ENCODE assay signal across 8 mouse cellular contexts in genomic region chr8:46163870-46164190, GRCm38 (mm10). TPM values are rescaled to one million over a fixed set of nuclear protein-coding genes. Genes with fewer than 3 reads are reported as not detected.
DNase-seq lines count a peak whose midpoint lies in the region; ATAC-seq and TF ChIP-seq lines count a peak whose summit lies in the region.

No protein-coding gene starts in this region.

- H3K27me3 ChIP-seq in cerebellum, adult 2 months (ENCODE audit: control insufficient read depth, insufficient read depth, low read length) = no peaks in the 10 kb centered on the region
- H3K27me3 ChIP-seq in testis, adult 2 months (ENCODE audit: control insufficient read depth, insufficient read depth, low read length) = no peaks in the 10 kb centered on the region
- no peaks in the 10 kb centered on the region for H3K27me3 ChIP-seq in liver, embryonic 12.5 days (replicated peaks)

- no peaks in the 10 kb centered on the region for H3K9me3 ChIP-seq in liver, embryonic 12.5 days (replicated peaks)

- H3K4me1 ChIP-seq in cerebellum, adult 2 months (ENCODE audit: control insufficient read depth, insufficient read depth, low read length) = no peaks in the 10 kb centered on the region
- peaks cover 2% of the 10 kb centered on the region; the same call in 1 of the 2 replicates for H3K4me1 ChIP-seq in testis, adult 2 months (ENCODE audit: control insufficient read depth, insufficient read depth, low read length)
- peaks cover 22% of the 10 kb centered on the region for H3K4me1 ChIP-seq in liver, embryonic 12.5 days

- peak overlapping the region; percentile 72 for H3K4me3 ChIP-seq in cerebellum, adult 2 months (replicated peaks; ENCODE audit: insufficient read depth, low read depth, low read length)
- H3K4me3 ChIP-seq in testis, adult 2 months (ENCODE audit: control insufficient read depth, low read depth, low read length) = peak overlapping the region; percentile 99
- peak overlapping the region; percentile 76 for H3K4me3 ChIP-seq in liver, embryonic 12.5 days

- peak overlapping the region; percentile 89 for H3K27ac ChIP-seq in cerebellum, adult 2 months (ENCODE audit: insufficient read depth, low read length)
- H3K27ac ChIP-seq in testis, adult 2 months (ENCODE audit: control insufficient read depth, insufficient read depth, low read depth, low read length) = peak overlapping the region; percentile 97
- peak overlapping the region; percentile 84 for H3K27ac ChIP-seq in liver, embryonic 12.5 days

- no peak for TF ChIP-seq POLR2A in cerebellum, adult 2 months (IDR thresholded peaks at IDR 0.05; ENCODE audit: borderline replicate concordance, insufficient read depth, low read length)
- no peak for TF ChIP-seq POLR2A in testis, adult 2 months (IDR thresholded peaks at IDR 0.05; ENCODE audit: control insufficient read depth, low read depth, low read length)

- no peak for TF ChIP-seq CTCF in cerebellum, adult 2 months (IDR thresholded peaks at IDR 0.05; ENCODE audit: borderline replicate concordance, insufficient read depth, low read depth, low read length)
- no peak for TF ChIP-seq CTCF in testis, adult 2 months (IDR thresholded peaks at IDR 0.05; ENCODE audit: control insufficient read depth, insufficient read depth, insufficient replicate concordance, low read depth, low read length)

- ATAC-seq in liver, embryonic 12.5 days = no peak; the same call in 1 of the 2 replicates
- ATAC-seq in CD4-positive, CD25-positive, alpha-beta regulatory T cell, adult 4 months = no peak

- WGBS in cerebellum, adult 2 months = under 1% methylated on average over 25 of the region's 25 CpGs
- 2% methylated on average over 24 of the region's 25 CpGs for WGBS in liver, embryonic 12.5 days (ENCODE audit: insufficient replicate concordance)

- no peak for DNase-seq in cerebellum, adult 2 months
- DNase-seq in cerebellum, postnatal 10 days = no peak
- DNase-seq in testis, postnatal 10 days (ENCODE audit: low spot score) = no peak
- DNase-seq in thymus, postnatal 36 days = no peak
- DNase-seq in testis, postnatal 14 days (ENCODE audit: low spot score) = no peak

- H3K9ac ChIP-seq in liver, embryonic 12.5 days = peak overlapping the region; percentile 82

- peak overlapping the region; percentile 76 for H3K4me2 ChIP-seq in liver, embryonic 12.5 days

- H3K36me3 ChIP-seq in testis, adult 2 months (ENCODE audit: control insufficient read depth, insufficient read depth, low read length) = peaks cover 3% of the 10 kb centered on the region
- no peaks in the 10 kb centered on the region for H3K36me3 ChIP-seq in liver, embryonic 12.5 days

RNA-seq across cellular contexts. Expression of gene Snx25, which starts 11.9 kb away (rescaled TPM):
- 35.4 and 36.1 TPM in 2 replicates for polyA plus RNA-seq in cerebellum, adult 2 months (2012; rRNA removed)
- polyA plus RNA-seq in testis, adult 2 months (2012; rRNA removed) = 14.9 and 16.2 TPM in 2 replicates
- polyA plus RNA-seq in liver, embryonic 12.5 days (2016; fragmentation: Nextera tagmentation; extraction: Ambion mirVana) = 5.7 and 6.2 TPM in 2 replicates
- polyA plus RNA-seq in CD4-positive, CD25-positive, alpha-beta regulatory T cell, adult 4 months (2017; shearing (Covaris generic)) = 1 to 10 TPM; 6.0 to 7.5 TPM

RNA-seq across cellular contexts. Expression of gene Cfap97, which starts 12.3 kb away (rescaled TPM):
- 17.4 and 17.5 TPM in 2 replicates for polyA plus RNA-seq in cerebellum, adult 2 months (2012; rRNA removed)
- polyA plus RNA-seq in testis, adult 2 months (2012; rRNA removed) = 78.2 and 91.9 TPM in 2 replicates
- 12.1 and 12.5 TPM in 2 replicates for polyA plus RNA-seq in liver, embryonic 12.5 days (2016; fragmentation: Nextera tagmentation; extraction: Ambion mirVana)
- 10 to 100 TPM; 28.6 to 35.0 TPM for polyA plus RNA-seq in CD4-positive, CD25-positive, alpha-beta regulatory T cell, adult 4 months (2017; shearing (Covaris generic))

RNA-seq across cellular contexts. Expression of gene Slc25a4, which starts 47.3 kb away (rescaled TPM):
- 876 and 917 TPM in 2 replicates for polyA plus RNA-seq in cerebellum, adult 2 months (2012; rRNA removed)
- polyA plus RNA-seq in testis, adult 2 months (2012; rRNA removed) = 34.6 and 39.0 TPM in 2 replicates
- polyA plus RNA-seq in liver, embryonic 12.5 days (2016; fragmentation: Nextera tagmentation; extraction: Ambion mirVana) = 144 and 148 TPM in 2 replicates
- polyA plus RNA-seq in CD4-positive, CD25-positive, alpha-beta regulatory T cell, adult 4 months (2017; shearing (Covaris generic)) = 100 to 1,000 TPM; 140 to 213 TPM
